Mouse (Mus musculus): ENCODE measurements around the gene Pir.

- TF ChIP-seq EP300 (IDR thresholded peaks at IDR 0.05; ENCODE audit: low read depth) (no peak), CTCF (IDR thresholded peaks at IDR 0.05; ENCODE audit: low read depth) (no peak)
These were observed 79.8 kb downstream of the Pir start for GRCm38 (mm10) chrX:164348937-164349336.
